Mouse (Mus musculus) heart, adult 8-10 months (tissue): ENCODE data around the gene Lima1. TPM values are rescaled to one million over a fixed set of nuclear protein-coding genes. Genes with fewer than 3 reads are reported as not detected.
"Not testable (repeated sequence)": the region's sequence is repeated elsewhere in the genome, so short reads cannot be mapped to it uniquely, and the experiment has no call there.

Experiments
- DNase-seq: peaks from one replicate; pipeline ENCODE4 v3.0.0; 2022; ENCODE audit warnings: low spot score
- total RNA-seq, 4 experiments: library from RNA; stranded (reverse); gene quantifications; 2 replicates each; pipeline ENCODE4 v1.2.4; 2022

Gene Lima1
- total RNA-seq, 4 experiments from 2014 or later = 17.6 to 21.7 (median 20.4) TPM

DNA sequence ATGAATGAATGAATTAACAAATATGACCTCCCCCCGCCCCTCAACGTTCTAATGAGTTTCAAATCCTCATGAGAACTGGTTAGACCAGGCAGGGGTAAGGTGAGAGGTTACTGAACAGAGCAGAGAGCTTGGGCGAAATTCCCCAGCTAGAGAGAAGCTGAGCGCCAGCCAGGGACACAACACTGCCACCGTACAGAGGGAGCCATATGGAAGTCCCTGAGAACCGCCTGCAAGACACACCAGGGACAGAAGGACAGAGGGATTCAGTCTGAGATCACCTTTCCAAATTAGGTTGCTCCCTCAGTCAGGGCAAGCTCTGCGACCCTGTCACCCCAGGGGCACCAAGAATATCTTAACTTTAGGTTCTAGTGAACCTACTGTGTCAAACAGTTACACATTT, 37.7 kb downstream of the Lima1 start:
- DNase-seq = no peak

- DNase-seq = no peak
Observed at GRCm38 (mm10) chr15:99835191-99835590, 40.1 kb downstream of the Lima1 start.

DNA sequence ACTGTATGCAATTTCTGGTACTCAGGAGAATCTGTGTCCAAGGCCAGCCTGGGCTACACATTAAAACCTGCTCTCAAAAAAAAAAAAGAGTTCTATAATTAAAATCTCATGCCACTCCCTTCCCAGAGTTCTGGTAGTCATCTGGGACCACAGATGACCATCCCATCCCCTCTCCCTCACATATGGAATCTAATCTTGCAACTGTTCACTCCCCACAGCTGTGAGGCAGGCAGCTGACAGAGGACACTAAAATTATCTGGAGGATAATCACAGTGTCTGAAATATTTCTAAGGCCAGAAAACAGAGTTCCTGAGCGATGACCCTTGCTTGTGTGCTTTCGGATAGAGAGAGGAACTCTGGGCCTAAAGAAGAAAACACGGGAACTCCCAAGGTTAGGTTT, 40.6 kb downstream of the Lima1 start:
- DNase-seq = no peak

DNA sequence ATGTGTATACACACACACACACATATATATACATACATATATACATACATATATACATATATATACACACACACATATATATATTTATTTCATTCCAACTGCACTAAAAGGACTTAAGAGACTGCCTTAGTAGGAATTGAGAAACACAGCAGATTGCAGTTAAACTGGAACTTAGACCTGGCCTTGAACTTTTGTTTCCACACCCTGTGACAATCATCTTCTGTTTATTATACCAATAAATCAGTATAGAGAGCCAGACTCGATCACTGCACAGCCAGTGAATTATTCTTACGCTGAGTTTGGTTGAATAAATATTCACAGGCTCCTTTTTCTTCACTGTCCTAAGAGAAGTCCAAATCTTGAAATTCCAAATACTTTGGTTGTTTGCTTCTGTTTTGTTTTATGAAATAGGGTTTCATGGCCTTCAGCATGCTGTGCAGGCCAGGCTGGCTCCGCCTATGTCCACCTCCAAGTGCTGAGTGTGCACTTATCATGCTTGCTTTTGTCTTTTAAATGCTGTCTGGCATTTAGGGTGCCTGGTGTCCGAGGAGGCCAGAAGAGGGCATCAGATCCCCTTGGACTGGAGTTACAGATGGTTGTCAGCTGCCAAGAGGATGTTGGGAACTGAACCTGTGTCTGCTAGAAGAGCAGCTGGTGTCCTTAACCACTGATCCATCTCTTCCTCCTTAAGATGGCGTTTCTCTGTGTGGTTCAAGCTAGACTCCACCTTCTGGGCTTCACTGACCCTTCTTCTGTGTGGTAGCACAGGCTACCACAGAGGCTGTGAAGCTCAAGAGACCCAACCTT, 41.4 kb downstream of the Lima1 start:
- DNase-seq = no peak

GRCm38 (mm10) chr15:99831535-99831934, 43.7 kb downstream of the Lima1 start:
- DNase-seq = no peak

DNA sequence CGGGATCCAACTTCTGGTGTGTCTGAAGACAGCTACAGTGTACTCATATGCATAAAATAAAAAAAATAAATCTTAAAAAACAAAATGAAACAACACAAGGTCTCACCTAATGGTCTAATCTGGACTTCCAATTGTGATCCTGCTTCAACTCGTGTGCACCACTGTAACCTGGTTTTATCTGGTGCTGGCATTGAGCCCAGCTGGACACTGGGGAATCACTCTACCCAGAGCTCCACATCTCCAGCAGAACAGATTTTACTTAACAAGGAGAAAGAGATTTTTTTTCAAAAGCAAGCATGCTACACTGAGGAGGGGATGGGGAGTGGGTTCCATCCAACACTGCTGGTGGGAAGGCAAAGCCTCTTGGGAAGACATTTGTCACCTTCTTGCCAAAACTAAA, 47.2 kb downstream of the Lima1 start:
- no peak for DNase-seq

GRCm38 (mm10) chr15:99826210-99826888, 48.9 kb downstream of the Lima1 start:
- DNase-seq = no peak

DNA sequence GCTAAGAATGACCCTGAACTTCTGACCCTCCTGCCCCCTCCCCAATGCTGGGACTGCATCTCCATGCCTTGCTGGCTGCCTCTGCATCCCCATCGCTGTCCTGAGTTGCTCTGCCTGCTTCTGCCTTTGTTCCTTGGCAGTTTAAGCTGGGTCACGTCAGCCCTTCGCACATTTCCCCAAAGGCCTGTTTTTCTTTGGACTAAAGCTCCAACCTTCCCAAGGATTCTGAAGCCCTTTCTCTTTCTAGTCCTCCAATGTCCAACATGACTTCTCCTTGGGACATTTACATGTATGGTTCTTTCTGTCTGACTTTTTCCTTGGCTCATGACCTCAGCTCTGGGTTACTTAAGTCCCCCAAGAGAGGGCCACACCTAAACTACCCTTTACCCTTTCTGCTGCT, 50.0 kb downstream of the Lima1 start:
- no peak for DNase-seq

- no peak for DNase-seq
Observed at GRCm38 (mm10) chr15:99823322-99823898, 51.8 kb downstream of the Lima1 start.

- DNase-seq = not testable (repeated sequence)
Observed at GRCm38 (mm10) chr15:99822501-99822900, 52.8 kb downstream of the Lima1 start.

GRCm38 (mm10) chr15:99819621-99820279, 55.5 kb downstream of the Lima1 start:
- peak; percentile 82 for DNase-seq

DNA sequence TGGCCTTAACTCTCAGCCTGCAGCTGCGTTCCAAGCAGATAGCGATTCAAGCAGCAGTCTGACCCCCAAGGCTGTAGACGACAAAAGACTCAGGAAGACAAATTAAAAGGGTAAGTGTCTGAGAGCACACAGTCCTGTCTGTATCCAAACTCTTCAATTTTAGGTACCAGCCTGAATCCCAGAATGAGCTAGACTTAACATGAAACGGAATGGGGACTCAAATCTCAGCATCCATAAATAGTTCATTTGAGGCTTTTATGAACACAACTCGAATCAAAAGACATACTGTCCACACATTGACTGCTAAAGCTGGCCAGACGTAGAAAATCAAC, 56.2 kb downstream of the Lima1 start:
- DNase-seq = no peak

- DNase-seq = peak; percentile 77
Observed at GRCm38 (mm10) chr15:99818321-99819108, 56.7 kb downstream of the Lima1 start.

DNA sequence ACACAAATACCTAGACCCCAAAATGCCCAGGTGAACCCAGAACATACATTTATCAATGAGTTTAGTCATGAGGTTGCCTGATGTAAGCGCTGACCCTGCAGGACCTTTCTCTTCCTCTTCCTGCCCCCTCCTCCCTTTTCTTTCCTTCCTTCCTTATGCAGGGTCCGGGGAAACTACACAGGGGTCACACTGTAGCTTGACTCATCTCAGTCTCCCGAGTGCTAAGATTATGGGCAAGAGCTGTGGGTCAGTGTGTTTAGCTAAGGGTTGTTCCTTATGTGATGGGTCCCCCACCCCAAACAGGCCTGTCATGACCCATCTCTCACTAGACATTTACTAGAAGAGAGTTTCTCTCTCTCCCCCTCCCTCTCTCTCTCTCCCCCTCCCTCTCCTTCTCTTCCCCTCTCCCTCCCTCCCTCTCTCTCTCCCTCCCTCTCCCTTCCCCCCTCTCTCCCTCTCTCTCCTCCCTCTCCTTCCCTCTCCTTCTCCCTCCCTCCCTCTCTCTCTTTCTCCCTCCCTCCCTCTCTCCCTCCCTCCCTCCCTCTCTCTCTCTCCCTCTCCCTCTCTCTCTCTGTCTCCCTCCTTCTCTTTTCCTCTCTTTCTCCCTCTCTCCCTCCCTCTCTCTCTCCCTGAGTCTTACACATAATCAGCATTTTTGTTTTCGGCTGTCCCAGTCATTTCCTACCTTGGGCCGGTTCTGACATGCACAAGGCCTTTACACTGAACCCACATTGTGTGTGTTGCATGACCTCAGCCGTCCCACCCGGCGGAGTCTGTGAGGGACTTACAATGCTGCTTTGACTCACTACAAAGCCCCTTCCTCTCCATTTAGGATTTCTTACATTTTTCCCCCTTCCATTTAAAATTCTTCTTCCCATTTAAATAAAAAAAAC, 57.7 kb downstream of the Lima1 start:
- DNase-seq = no peak

- DNase-seq = no peak
Observed at GRCm38 (mm10) chr15:99815999-99816398, 59.3 kb downstream of the Lima1 start.

DNA sequence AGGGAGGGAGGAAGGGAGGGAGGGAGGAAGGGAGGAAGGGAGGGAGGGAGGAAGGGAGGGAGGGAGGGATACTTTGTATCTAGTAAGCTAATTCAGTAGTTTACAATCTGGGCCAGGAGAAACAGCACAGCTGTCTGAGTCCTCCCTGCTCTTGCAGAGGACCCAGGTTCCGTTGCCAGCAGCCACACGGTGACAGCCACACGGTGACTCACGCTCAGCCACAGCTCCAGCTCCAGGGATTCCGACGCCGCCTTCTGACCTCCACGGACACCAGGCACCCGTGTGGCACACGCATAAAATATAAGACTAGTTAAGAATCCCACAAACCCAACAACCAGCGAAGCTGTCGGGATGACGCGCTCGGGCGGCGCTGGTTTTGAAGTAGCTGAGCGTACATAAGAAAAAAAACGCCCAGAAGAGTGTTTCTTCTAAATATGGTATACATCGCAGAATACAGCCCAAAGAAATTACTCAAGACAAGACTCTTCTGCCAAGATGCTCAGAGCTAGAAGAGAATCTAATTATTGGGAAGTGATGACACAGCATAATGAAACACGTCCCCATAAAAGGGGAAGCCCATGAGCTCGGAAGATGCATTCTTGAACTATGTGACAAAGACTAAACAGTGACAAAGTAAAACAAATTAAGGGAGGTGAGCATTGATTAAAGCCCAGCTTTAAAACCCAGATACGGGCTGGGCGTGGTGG, 60.5 kb downstream of the Lima1 start:
- no peak for DNase-seq

- no peak for DNase-seq
Observed at GRCm38 (mm10) chr15:99813639-99814038, 61.6 kb downstream of the Lima1 start.

DNA sequence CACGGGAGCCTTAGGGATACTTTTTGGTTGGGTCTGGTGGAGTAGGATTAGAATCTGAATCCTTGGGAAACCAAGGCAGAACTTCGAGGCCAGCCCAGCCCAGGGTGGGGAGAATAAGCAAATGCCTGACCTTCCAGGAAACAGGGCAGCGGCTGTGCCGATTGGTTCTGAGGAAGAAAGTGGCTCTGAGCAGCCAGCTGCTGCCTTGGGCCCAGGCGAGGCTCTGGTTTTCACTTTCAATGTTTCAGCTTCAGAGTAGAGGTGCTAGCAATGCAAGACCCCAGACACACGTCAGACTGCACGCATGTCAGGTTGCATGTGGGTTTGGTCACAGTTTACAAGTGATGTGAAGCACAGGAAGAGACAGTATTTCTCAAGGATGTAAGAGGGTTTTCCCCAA, 63.2 kb downstream of the Lima1 start:
- no peak for DNase-seq

DNA sequence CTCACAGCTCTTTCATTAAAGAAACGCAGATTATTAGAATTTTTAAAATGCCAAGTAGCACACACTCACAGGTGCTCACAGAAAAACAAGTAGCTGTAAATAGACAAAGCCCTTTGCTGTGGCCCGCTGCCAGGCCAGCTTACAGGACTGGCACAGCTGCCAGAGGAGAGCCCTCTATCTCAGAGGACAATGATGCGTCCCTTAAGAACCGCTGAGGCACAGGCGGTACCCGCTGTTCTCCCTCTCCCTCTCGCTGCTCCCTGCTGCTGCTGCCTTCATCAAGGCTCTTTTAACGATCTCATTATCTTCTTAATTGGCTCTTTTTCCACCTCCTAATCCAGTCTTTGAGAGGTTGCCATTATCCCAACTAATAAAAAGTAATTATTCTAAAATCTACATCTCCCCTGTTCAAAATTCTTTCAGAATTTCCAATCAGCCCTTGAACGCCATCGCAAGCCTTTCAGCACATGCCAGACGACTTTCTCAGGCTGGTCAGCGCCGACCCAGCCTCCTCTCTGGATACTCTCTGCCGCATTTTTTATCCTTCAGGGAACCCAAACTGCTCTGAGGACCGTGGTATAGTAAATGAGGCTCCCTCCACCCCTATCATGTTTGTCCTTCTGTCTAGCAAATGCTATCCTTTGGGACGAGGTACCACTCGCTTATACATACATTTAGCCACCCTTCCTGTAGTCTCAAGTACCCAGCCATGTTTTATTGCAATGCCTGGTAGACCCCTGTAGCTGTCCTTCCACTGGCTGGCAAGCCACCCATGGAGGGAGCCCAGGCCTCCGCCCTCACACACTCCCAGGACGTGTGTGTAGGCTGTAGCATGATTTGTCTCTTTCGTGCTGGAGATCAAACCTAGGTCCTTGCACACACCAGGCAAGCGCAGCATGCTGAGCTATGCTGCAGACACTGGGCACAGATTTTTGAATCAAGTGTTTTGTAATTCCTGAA, 67.2 kb downstream of the Lima1 start:
- no peak for DNase-seq
